Mouse (Mus musculus) spleen, adult 12 weeks (tissue): ENCODE data around the gene Clasrp.

ENCODE experiments used
- DNase-seq: peaks from one replicate; pipeline ENCODE4 v3.0.0; 2022; ENCODE audit warnings: low spot score

Gene Clasrp

DNA sequence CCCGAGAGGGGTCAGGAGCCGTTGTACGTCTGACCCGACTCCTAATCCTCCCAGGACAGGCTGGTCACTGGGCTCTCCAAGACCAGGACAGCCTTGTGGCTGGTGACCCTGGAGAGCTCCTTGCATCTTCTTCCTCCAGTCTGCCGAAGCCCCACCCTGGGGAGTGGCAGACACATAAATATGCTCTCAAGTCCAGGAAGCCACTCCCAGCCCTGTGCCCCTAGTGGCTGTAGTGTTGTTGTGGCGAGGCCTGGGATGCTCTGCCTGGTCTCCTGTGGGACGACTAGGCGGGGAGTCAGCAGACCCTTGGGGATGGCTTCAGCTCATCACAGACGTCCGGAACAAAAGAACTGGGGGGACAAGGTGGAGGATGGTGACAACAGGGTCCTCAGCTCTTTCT is 73.2 kb downstream of the Clasrp start:
- DNase-seq: no peak
